In genomic region chr14:17911157-17911556, GRCm38 (mm10) we compare ENCODE assay signal across 27 mouse cellular contexts.
DNase-seq lines count a peak whose midpoint lies in the region; ATAC-seq and TF ChIP-seq lines count a peak whose summit lies in the region.
"Had no signal": no experiment of that assay in that cellular context is flagged by ENCODE, and none has a peak within 500 bp of the region (broad histone marks: within the 10 kb centered on the region; RNA-seq: fewer than 3 reads in every experiment).

No protein-coding gene starts in this region.

- no peak for TF ChIP-seq CTCF in kidney, postnatal 0 days (IDR thresholded peaks at IDR 0.05; ENCODE audit: low read depth)

- no peak for ATAC-seq in kidney, postnatal 0 days (replicated peaks; ENCODE audit: low FRiP score, low read depth)
- peak; percentile 45; the same call in 1 of the 2 replicates for ATAC-seq in common myeloid progenitor, adult 5-6 weeks (replicated peaks; ENCODE audit: low read depth, poor library complexity, severe bottlenecking)
- no peak for ATAC-seq in megakaryocyte, adult 5-6 weeks (ENCODE audit: poor library complexity, severe bottlenecking)
- ATAC-seq: activated CD4-positive, CD25-positive, alpha-beta regulatory T cell, adult 4 months; forebrain, embryonic 13.5 days; forebrain, embryonic 16.5 days had no signal

- H3K4me3 ChIP-seq in kidney, postnatal 0 days (replicated peaks; ENCODE audit: low read depth, low read length) = no peak overlapping the region
- H3K4me3 ChIP-seq: forebrain, embryonic 10.5 days; forebrain, embryonic 13.5 days; heart, embryonic 12.5 days; heart, embryonic 15.5 days; hindbrain, embryonic 12.5 days; hindbrain, embryonic 15.5 days had no signal

- no peaks in the 10 kb centered on the region for H3K4me1 ChIP-seq in kidney, postnatal 0 days (replicated peaks; ENCODE audit: insufficient read depth, low read length)
- H3K4me1 ChIP-seq: forebrain, embryonic 10.5 days; forebrain, embryonic 13.5 days; heart, embryonic 12.5 days; heart, embryonic 15.5 days; hindbrain, embryonic 12.5 days; hindbrain, embryonic 15.5 days had no signal

- no peak overlapping the region for H3K9ac ChIP-seq in kidney, postnatal 0 days (ENCODE audit: low read depth, low read length)
- H3K9ac ChIP-seq: forebrain, embryonic 13.5 days; heart, embryonic 12.5 days; heart, embryonic 15.5 days; hindbrain, embryonic 12.5 days; hindbrain, embryonic 15.5 days had no signal

- no peaks in the 10 kb centered on the region for H3K27me3 ChIP-seq in kidney, postnatal 0 days (ENCODE audit: insufficient read depth, low read length)
- H3K27me3 ChIP-seq: forebrain, embryonic 13.5 days; heart, embryonic 12.5 days; heart, embryonic 15.5 days; hindbrain, embryonic 12.5 days; hindbrain, embryonic 15.5 days had no signal

- H3K27ac ChIP-seq in kidney, postnatal 0 days = no peak overlapping the region
- H3K27ac ChIP-seq: forebrain, embryonic 10.5 days; forebrain, embryonic 13.5 days; heart, embryonic 15.5 days; hindbrain, embryonic 12.5 days; hindbrain, embryonic 15.5 days had no signal

- H3K9me3 ChIP-seq in kidney, postnatal 0 days (replicated peaks; ENCODE audit: low read length) = no peaks in the 10 kb centered on the region
- H3K9me3 ChIP-seq: forebrain, embryonic 10.5 days; forebrain, embryonic 13.5 days; heart, embryonic 12.5 days; heart, embryonic 15.5 days; hindbrain, embryonic 12.5 days; hindbrain, embryonic 15.5 days had no signal

- H3K36me3 ChIP-seq in kidney, postnatal 0 days (ENCODE audit: insufficient read depth, low read length) = no peaks in the 10 kb centered on the region
- H3K36me3 ChIP-seq: forebrain, embryonic 10.5 days; heart, embryonic 12.5 days; heart, embryonic 15.5 days; hindbrain, embryonic 12.5 days; hindbrain, embryonic 15.5 days had no signal

- WGBS in kidney, postnatal 0 days = 5% methylated on average over 3 of the region's 3 CpGs
- 41% methylated on average over 3 of the region's 3 CpGs for WGBS in large intestine, adult 2 months

- H3K4me2 ChIP-seq in kidney, postnatal 0 days (ENCODE audit: low read length) = no peak overlapping the region
- H3K4me2 ChIP-seq: forebrain, embryonic 13.5 days; heart, embryonic 12.5 days; heart, embryonic 15.5 days; hindbrain, embryonic 12.5 days; hindbrain, embryonic 15.5 days had no signal

- DNase-seq in kidney, postnatal 0 days (ENCODE audit: low spot score) = peak; percentile 49
- DNase-seq in kidney, adult 11 months = no peak
- DNase-seq in 3T3-L1 (ENCODE audit: low read depth, low spot score) = peak; percentile 18
- DNase-seq in large intestine, adult 2 months (ENCODE audit: low read depth, low spot score) = peak; percentile 14
- no peak for DNase-seq in heart, adult 8-10 months (ENCODE audit: low spot score)
- no peak for DNase-seq in thymus, adult 18-20 months
- DNase-seq: adrenal gland, adult 8-10 months; adrenal gland, postnatal 25 days; cerebellum, adult 11-12 months; cerebellum, adult 8-10 months; cerebellum, postnatal 10 days; cerebellum, postnatal 36 days; gastrocnemius, postnatal 10 days; gastrocnemius, postnatal 36 days; heart, adult 11 months; heart, postnatal 10 days; heart, postnatal 36 days had no signal

Comparison
In these comparisons a context has a peak if more than half of its experiments do, and no peak if none do; other contexts are left out.
1. DNase-seq: peak in kidney, postnatal 0 days (single experiment), 3T3-L1 (single experiment) and large intestine, adult 2 months (single experiment); none in kidney, adult 11 months (single experiment), heart, adult 8-10 months (single experiment) and thymus, adult 18-20 months (0 of 2).